Comparison of ENCODE assay signal across 8 mouse cellular contexts in the genomic region with DNA sequence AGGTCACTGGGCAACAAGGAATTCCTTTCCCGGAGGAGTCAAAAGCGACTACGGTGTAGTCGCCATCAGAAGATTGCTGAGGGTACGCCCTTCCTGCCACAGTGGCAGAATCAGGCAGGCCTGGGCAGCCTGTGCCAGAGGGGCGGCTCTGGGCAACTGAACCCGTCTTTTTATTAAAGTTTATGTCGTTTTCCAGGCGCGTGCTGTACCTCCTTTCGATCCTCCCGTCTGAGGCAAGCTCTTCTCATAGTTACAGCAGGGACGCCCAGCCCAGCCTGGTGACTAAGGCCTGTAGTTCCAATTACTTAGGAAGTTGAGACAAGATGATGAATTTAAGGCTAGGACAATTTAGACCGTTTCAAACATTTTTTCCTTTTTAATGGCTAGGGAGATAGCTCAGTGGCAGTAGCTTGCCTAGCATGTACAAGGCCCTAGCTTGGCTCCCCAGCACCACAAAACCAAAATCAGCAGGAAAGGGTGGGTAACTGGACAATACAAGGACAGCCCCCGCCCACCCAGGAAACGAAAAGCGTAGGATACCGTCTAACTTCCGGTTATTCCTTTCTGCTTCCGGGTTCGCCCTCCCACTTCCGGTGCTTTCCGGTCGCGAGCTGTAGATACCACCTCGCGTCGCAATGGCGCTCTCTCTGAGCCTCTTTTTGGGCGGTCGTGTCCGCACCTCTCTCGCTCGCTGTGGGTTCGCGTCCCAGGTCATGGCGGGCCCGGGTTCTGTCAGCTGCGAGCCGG. TPM values are rescaled to one million over a fixed set of nuclear protein-coding genes. Genes with fewer than 3 reads are reported as not detected.
DNase-seq lines count a peak whose midpoint lies in the region; ATAC-seq lines count a peak whose summit lies in the region.

A gene (plus strand): TSS at position 591 of the 747 bp plus-strand sequence.

- intact Hi-C loops in gastrocnemius, postnatal 14 days (cut with DNase I; ENCODE audit: low total_unique reads), result no loop called here

- peak; percentile 73 to 75 for DNase-seq in adrenal gland, adult 18-20 months (ENCODE audit: low spot score in 2 of 2)
- peak; percentile 95 for DNase-seq in embryo, embryonic 10.5 days (ENCODE audit: low spot score)
- peak; percentile 89 for DNase-seq in gastrocnemius, postnatal 14 days
- DNase-seq in left cerebral cortex, adult 9 months (ENCODE audit: low spot score in 2 of 2), result peak; percentile 47 to 85
- peak; percentile 86 to 91 for DNase-seq in right cerebral cortex, adult 2 months (ENCODE audit: low spot score in 2 of 2)
- DNase-seq in urinary bladder, postnatal 14 days (ENCODE audit: low spot score), result peak; percentile 86

- H3K4me3 ChIP-seq in megakaryocyte, embryonic 14.5 days (replicated peaks), result peak within 1 kb of the TSS; percentile 97

- ATAC-seq in inflammation-experienced regulatory T-cells, adult 6 months, result peak; percentile 96

- H3K36me3 ChIP-seq in megakaryocyte, embryonic 14.5 days (replicated peaks; ENCODE audit: low read length), result peaks cover 33% of the 10 kb centered on the region

- peaks cover 38% of the 10 kb centered on the region for H3K4me1 ChIP-seq in megakaryocyte, embryonic 14.5 days

- H3K27me3 ChIP-seq in megakaryocyte, embryonic 14.5 days (replicated peaks), result no peaks in the 10 kb centered on the region

- H3K9me3 ChIP-seq in megakaryocyte, embryonic 14.5 days, result no peaks in the 10 kb centered on the region

RNA-seq across cellular contexts. Expression of the gene that starts here (rescaled TPM):
- 10 to 100 TPM; 40.7 to 41.4 TPM for total RNA-seq in adrenal gland, adult 18-20 months (2021)
- total RNA-seq in gastrocnemius, postnatal 14 days (2021), result 10 to 100 TPM; 20.6 to 21.5 TPM
- 10 to 100 TPM; 25.0 to 31.5 (median 26.9) TPM for polyA plus RNA-seq in inflammation-experienced regulatory T-cells, adult 6 months (2017; shearing (Covaris generic))
- polyA plus RNA-seq in megakaryocyte, embryonic 14.5 days (2012; ENCODE audit: insufficient read depth, low replicate concordance), result 3.8 and 39.8 TPM in 2 replicates

Comparison
In these comparisons a context has a peak if more than half of its experiments do, and no peak if none do; other contexts are left out.
1. Peak in every context shown above with its lines: DNase-seq, ATAC-seq and H3K4me3 ChIP-seq.